Mouse (Mus musculus) heart, embryonic 13.5 days (tissue): ENCODE measurements around the gene Slc39a10. TPM values are rescaled to one million over a fixed set of nuclear protein-coding genes. Genes with fewer than 3 reads are reported as not detected.

Experiments
- ATAC-seq: fragments of 200-750 bp; cut with Nextera tagmentation; 2 replicates; pipeline ENCODE4 v1.8.0; 2017; ENCODE audit warnings: moderate TSS enrichment; ENCODE audit not compliant: insufficient number of reproducible peaks, low FRiP score, low TSS enrichment; ENCODE audit errors: extremely low read depth
- H3K27ac ChIP-seq: fragments of 300-500 bp; sonication (generic); replicated peaks from 2 replicates; pipeline ENCODE4 v1.5.1; 2015; ENCODE audit warnings: moderate library complexity, mild to moderate bottlenecking, inconsistent platforms
- H3K27me3 ChIP-seq: fragments of 300-500 bp; sonication (generic); replicated peaks from 2 replicates; pipeline ENCODE4 v1.6.1; 2015; ENCODE audit warnings: mild to moderate bottlenecking, inconsistent platforms
- H3K36me3 ChIP-seq: fragments of 300-500 bp; sonication (generic); 2 replicates; pipeline ENCODE4 v1.6.1; 2015; ENCODE audit warnings: mild to moderate bottlenecking, inconsistent platforms
- H3K4me1 ChIP-seq: fragments of 300-500 bp; sonication (generic); 2 replicates; pipeline ENCODE4 v1.6.1; 2015; ENCODE audit warnings: inconsistent platforms
- H3K4me2 ChIP-seq: fragments of 300-500 bp; sonication (generic); 2 replicates; pipeline ENCODE4 v1.6.1; 2015; ENCODE audit warnings: inconsistent platforms, mild to moderate bottlenecking, moderate library complexity
- H3K4me3 ChIP-seq: fragments of 300-500 bp; sonication (generic); 2 replicates; pipeline ENCODE4 v1.5.1; 2015; ENCODE audit warnings: moderate library complexity, mild to moderate bottlenecking, inconsistent platforms
- H3K9ac ChIP-seq: fragments of 300-500 bp; sonication (generic); 2 replicates; pipeline ENCODE4 v1.6.1; 2015; ENCODE audit warnings: inconsistent platforms, mild to moderate bottlenecking, moderate library complexity
- H3K9me3 ChIP-seq: fragments of 300-500 bp; sonication (generic); 2 replicates; pipeline ENCODE4 v1.6.1; 2016; ENCODE audit warnings: inconsistent platforms
- WGBS: fragments of 180-500 bp; shearing (Covaris S2); methylation state at CpG from one replicate; pipeline ENCODE4 v1.1.7; 2015; ENCODE audit warnings: mixed read lengths; 5-methylcytosine and 5-hydroxymethylcytosine counted together
- polyA plus RNA-seq: library from polyadenylated mRNA; unstranded; fragments of >200 nt; fragmentation: Nextera tagmentation; extraction: Ambion mirVana; gene quantifications from 2 replicates; pipeline ENCODE4 v1.2.1, GENCODE M21; 2015

Gene Slc39a10
- 24.6 and 25.8 TPM in 2 replicates for polyA plus RNA-seq

GRCm38 (mm10) chr1:46892752-46893151, at the start of gene Slc39a10:
Gene Slc39a10 (minus strand): TSS chr1:46892852.
- Histone ChIP-seq H3K27ac (no peak within 1 kb of the TSS), H3K9me3 (no peaks in the 10 kb centered on the region), H3K27me3 (no peaks in the 10 kb centered on the region), H3K9ac (no peak within 1 kb of the TSS), H3K4me3 (no peak within 1 kb of the TSS), H3K36me3 (no peaks in the 10 kb centered on the region), H3K4me1 (peaks cover 12% of the 10 kb centered on the region), H3K4me2 (no peak within 1 kb of the TSS)
- 66% methylated on average over 3 of the region's 3 CpGs for WGBS
- ATAC-seq: no peak

DNA sequence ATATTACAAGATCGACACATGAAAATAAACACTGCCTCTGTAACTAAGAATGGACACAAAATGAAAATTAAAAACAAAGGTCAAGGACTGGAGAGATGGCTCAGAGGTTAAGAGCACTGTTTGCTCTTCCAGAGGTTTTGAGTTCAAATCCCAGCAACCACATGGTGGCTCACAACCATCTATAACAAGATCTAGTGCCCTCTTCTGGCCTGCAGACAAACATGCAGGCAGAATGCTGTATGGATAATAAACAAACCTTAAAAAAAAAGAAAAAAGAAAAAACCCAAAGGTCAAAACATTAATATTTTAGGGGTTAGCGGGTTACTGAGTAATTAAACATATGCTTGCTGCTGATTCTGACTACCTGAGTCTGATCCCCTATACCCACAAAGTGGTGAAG, 46.6 kb upstream of the Slc39a10 start:
- Histone ChIP-seq H3K27me3 (no peaks in the 10 kb centered on the region), H3K4me2 (no peak overlapping the region), H3K27ac (no peak overlapping the region), H3K4me3 (no peak overlapping the region), H3K36me3 (no peaks in the 10 kb centered on the region), H3K9me3 (peaks cover 7% of the 10 kb centered on the region; the same call in 1 of the 2 replicates), H3K4me1 (no peaks in the 10 kb centered on the region), H3K9ac (no peak overlapping the region)
- no peak for ATAC-seq
- 82% methylated on average over 2 of the region's 2 CpGs for WGBS

DNA sequence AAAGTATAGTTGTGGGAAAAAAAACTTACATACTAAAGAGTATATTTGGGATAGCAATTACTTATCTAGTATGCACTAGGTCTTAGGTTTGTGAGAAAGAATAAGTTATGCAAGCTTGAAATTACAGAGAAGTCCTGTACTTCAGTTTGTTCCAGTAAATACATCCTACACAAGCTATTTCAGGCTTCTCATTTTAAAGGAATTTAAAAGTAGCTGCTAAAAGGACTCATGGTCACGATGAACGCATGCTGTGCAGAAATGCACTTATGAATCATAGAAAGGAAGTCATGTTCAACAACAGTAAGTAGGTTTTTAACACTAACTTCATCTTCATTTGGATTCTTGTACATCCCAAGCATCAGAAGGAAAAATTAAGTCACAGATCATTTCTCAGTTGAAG, 45.0 kb upstream of the Slc39a10 start:
- no peak overlapping the region for H3K4me2 ChIP-seq
- no peak overlapping the region for H3K4me3 ChIP-seq
- no peaks in the 10 kb centered on the region for H3K27me3 ChIP-seq
- no peaks in the 10 kb centered on the region for H3K36me3 ChIP-seq
- H3K27ac ChIP-seq: no peak overlapping the region
- 64% methylated on average over 2 of the region's 2 CpGs for WGBS
- H3K4me1 ChIP-seq: no peaks in the 10 kb centered on the region
- H3K9ac ChIP-seq: no peak overlapping the region
- no peak for ATAC-seq
- H3K9me3 ChIP-seq: peaks cover 7% of the 10 kb centered on the region; the same call in 1 of the 2 replicates

GRCm38 (mm10) chr1:46927104-46927503, 34.5 kb upstream of the Slc39a10 start:
- H3K4me1 ChIP-seq: no peaks in the 10 kb centered on the region

GRCm38 (mm10) chr1:46926239-46926638, 33.6 kb upstream of the Slc39a10 start:
- Histone ChIP-seq H3K9ac (no peak overlapping the region), H3K27ac (no peak overlapping the region), H3K4me2 (no peak overlapping the region), H3K36me3 (no peaks in the 10 kb centered on the region), H3K4me1 (no peaks in the 10 kb centered on the region), H3K27me3 (no peaks in the 10 kb centered on the region), H3K4me3 (no peak overlapping the region), H3K9me3 (no peaks in the 10 kb centered on the region)
- 39% methylated on average over 3 of the region's 3 CpGs for WGBS
- ATAC-seq: no peak

More at GRCm38 (mm10) chr1:46927104-46927503, 34.5 kb upstream of the Slc39a10 start:
- no peaks in the 10 kb centered on the region for H3K36me3 ChIP-seq
- H3K9ac ChIP-seq: no peak overlapping the region
- no peaks in the 10 kb centered on the region for H3K27me3 ChIP-seq
- no peaks in the 10 kb centered on the region for H3K9me3 ChIP-seq
- H3K4me3 ChIP-seq: no peak overlapping the region
- H3K4me2 ChIP-seq: no peak overlapping the region
- no peak for ATAC-seq
- no peak overlapping the region for H3K27ac ChIP-seq

GRCm38 (mm10) chr1:46924992-46925391, 32.3 kb upstream of the Slc39a10 start:
- Histone ChIP-seq H3K27me3 (no peaks in the 10 kb centered on the region), H3K9me3 (no peaks in the 10 kb centered on the region), H3K36me3 (no peaks in the 10 kb centered on the region), H3K9ac (no peak overlapping the region), H3K27ac (no peak overlapping the region), H3K4me1 (no peaks in the 10 kb centered on the region), H3K4me3 (no peak overlapping the region), H3K4me2 (no peak overlapping the region)
- ATAC-seq: no peak

DNA sequence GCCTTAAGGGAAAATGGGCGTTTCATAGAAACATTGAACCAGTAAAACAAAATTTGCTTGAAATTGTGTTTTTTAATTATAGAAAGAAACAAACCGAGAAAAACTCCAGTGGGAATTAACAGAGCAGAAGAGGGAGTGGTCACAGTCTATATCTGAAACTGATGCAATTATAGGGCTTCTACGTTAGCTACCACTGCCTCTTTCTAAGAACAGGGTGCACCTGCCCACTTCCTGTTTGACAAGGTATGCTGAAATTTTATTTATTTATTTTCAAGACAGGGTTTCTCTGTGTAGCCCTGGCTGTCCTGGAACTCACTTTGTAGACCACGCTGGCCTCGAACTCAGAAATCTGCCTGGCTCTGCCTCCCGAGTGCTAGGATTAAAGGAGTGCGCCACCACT, 30.3 kb upstream of the Slc39a10 start:
- no peaks in the 10 kb centered on the region for H3K36me3 ChIP-seq
- no peaks in the 10 kb centered on the region for H3K4me1 ChIP-seq
- no peak for ATAC-seq
- H3K27ac ChIP-seq: no peak overlapping the region
- H3K4me3 ChIP-seq: no peak overlapping the region
- H3K27me3 ChIP-seq: no peaks in the 10 kb centered on the region
- no peak overlapping the region for H3K4me2 ChIP-seq
- H3K9me3 ChIP-seq: no peaks in the 10 kb centered on the region
- no peak overlapping the region for H3K9ac ChIP-seq
- WGBS: 87% methylated on average over 7 of the region's 7 CpGs

- Histone ChIP-seq H3K36me3 (no peaks in the 10 kb centered on the region), H3K27ac (no peak overlapping the region), H3K4me2 (no peak overlapping the region), H3K4me3 (no peak overlapping the region), H3K9me3 (no peaks in the 10 kb centered on the region), H3K9ac (no peak overlapping the region), H3K4me1 (no peaks in the 10 kb centered on the region), H3K27me3 (no peaks in the 10 kb centered on the region)
- no peak for ATAC-seq
Measured at GRCm38 (mm10) chr1:46921630-46922029, 29.0 kb upstream of the Slc39a10 start.

DNA sequence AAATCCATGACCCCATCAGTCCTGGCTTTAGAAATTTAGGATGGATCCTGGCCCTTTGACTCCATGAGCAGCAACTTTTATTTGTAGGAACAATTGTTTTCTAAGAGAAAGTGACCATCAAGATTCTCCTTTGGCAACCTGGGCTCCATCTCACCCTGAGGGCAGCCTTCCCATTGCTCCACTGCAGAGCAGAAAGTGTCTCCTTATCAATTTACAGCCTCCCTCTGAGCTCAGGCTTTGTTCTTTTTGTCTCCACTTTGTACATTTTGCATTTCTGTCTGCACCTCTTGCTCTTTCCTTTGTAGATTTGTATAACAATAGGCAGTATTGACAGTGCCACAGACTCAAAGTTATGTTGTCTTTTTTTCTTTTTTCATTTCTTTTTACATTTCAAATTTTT, 23.6 kb upstream of the Slc39a10 start:
- Histone ChIP-seq H3K27ac (no peak overlapping the region), H3K4me1 (no peaks in the 10 kb centered on the region), H3K9me3 (0 out of 2 replicates have a peak, but pooled peaks cover 4% of the 10 kb centered on the region), H3K36me3 (no peaks in the 10 kb centered on the region), H3K4me3 (no peak overlapping the region), H3K27me3 (no peaks in the 10 kb centered on the region), H3K9ac (no peak overlapping the region), H3K4me2 (no peak overlapping the region)
- ATAC-seq: no peak

- no peaks in the 10 kb centered on the region for H3K4me1 ChIP-seq
- H3K36me3 ChIP-seq: no peaks in the 10 kb centered on the region
- no peak overlapping the region for H3K4me2 ChIP-seq
- H3K9me3 ChIP-seq: 0 out of 2 replicates have a peak, but pooled peaks cover 4% of the 10 kb centered on the region
- no peak overlapping the region for H3K9ac ChIP-seq
- 41% methylated on average over 1 of the region's 1 CpGs for WGBS
- H3K27ac ChIP-seq: no peak overlapping the region
- no peak overlapping the region for H3K4me3 ChIP-seq
- no peaks in the 10 kb centered on the region for H3K27me3 ChIP-seq
- no peak for ATAC-seq
Measured at GRCm38 (mm10) chr1:46914349-46914748, 21.7 kb upstream of the Slc39a10 start.

- Histone ChIP-seq H3K4me2 (no peak overlapping the region), H3K9ac (no peak overlapping the region), H3K9me3 (0 out of 2 replicates have a peak, but pooled peaks cover 4% of the 10 kb centered on the region), H3K4me1 (peaks cover 9% of the 10 kb centered on the region; the same call in 1 of the 2 replicates), H3K27ac (no peak overlapping the region), H3K27me3 (no peaks in the 10 kb centered on the region), H3K4me3 (no peak overlapping the region), H3K36me3 (no peaks in the 10 kb centered on the region)
- WGBS: 62% methylated on average over 1 of the region's 1 CpGs
- ATAC-seq: no peak
Measured at GRCm38 (mm10) chr1:46912506-46913156, 20.0 kb upstream of the Slc39a10 start.

DNA sequence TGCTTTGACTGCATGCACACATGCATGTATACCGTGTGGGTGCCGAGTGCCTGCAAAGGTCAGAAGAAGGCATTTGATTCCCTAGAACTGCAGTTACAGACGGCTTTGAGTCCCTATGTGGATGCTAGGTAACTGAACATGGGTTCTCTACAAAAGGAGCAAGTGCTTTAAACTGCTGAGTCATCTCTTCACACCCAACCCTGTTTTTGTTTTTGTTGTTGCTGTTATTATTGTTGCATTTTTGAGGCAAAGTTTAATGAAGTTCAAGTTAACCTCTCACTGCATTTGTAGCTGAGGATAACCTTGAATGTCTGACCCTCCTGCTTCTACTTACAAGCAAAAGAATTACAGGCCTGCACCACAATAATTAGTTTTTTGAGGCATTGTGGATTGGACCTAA, 17.5 kb upstream of the Slc39a10 start:
- 0 out of 2 replicates have a peak, but pooled peaks cover 4% of the 10 kb centered on the region for H3K9me3 ChIP-seq
- no peak overlapping the region for H3K27ac ChIP-seq
- WGBS: 78% methylated on average over 3 of the region's 3 CpGs
- ATAC-seq: no peak
- H3K9ac ChIP-seq: no peak overlapping the region
- no peaks in the 10 kb centered on the region for H3K36me3 ChIP-seq
- peaks cover 9% of the 10 kb centered on the region; the same call in 1 of the 2 replicates for H3K4me1 ChIP-seq
- H3K4me2 ChIP-seq: no peak overlapping the region
- no peaks in the 10 kb centered on the region for H3K27me3 ChIP-seq
- H3K4me3 ChIP-seq: no peak overlapping the region
